Mouse (Mus musculus) kidney, postnatal 36 days (tissue): ENCODE data around the gene Cabp7.
A peak's percentile ranks its signal among the peaks of the same experiment; 100 is the strongest.
"Not testable (repeated sequence)": the region's sequence is repeated elsewhere in the genome, so short reads cannot be mapped to it uniquely, and the experiment has no call there.

ENCODE experiments used
- DNase-seq, 2 experiments: peaks; one replicate each; pipeline ENCODE4 v3.0.0; 2021 to 2022; ENCODE audit warnings: mixed read lengths in 2 of 2

Gene Cabp7

DNA sequence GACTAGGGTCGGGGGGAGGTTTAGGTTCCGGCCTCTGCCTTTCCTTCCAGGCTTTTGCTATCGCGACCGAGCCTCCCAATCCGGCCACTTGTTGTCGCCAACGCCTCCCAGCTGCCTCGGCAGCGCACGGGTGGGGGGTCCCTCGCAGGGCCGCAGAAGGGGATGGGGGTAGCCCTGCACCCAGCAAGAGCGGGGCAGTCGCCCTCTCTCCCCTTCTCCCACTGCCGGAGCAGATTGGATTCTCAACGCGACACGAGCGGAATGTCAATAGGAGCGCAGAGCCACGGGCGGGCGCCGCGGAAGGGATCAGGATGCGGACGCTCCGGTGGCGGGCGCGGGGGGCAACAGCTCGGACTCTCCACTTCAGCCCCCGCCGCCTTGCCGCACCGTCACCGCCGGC is 609 bp downstream of the Cabp7 start:
- DNase-seq = no peak

DNA sequence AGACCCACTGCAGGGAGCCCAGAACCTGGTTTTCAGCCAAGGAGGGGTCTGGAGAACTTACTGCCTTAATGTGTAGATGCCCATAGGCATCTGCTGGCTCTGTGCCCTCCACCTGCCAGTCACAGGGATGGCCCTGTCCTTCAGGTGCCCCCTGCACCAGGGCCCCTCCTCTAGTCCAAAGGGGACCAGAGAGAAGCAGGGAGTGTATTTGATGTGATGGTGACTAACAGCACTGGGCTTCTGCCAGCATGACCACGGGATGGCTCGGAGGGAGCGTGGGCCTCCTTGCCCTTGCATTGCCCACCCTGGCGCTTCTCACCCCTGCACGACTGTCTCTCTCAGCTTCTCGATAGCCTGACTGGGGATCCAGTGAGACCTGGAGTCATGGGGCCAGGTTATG is 1.9 kb downstream of the Cabp7 start:
- no peak for DNase-seq

DNA sequence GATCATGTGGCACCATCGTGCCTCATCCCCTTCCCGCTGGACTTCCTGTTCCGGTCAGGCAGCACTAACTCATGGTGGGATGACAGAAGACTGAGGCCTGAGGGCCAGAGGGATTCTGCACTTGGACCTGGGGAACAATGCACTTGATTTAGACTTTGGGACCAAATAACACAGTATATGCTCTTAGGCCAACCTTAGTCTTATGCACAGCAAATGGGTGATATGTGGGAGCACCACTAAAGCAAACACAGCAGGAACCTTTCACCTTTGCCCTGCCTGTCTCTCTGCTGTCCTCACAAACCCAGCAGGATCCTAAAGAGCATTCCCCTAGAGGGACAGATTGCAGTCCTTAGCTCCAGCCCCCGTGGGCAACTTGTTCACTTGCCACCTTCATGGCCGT is 5.8 kb downstream of the Cabp7 start:
- DNase-seq = no peak

DNA sequence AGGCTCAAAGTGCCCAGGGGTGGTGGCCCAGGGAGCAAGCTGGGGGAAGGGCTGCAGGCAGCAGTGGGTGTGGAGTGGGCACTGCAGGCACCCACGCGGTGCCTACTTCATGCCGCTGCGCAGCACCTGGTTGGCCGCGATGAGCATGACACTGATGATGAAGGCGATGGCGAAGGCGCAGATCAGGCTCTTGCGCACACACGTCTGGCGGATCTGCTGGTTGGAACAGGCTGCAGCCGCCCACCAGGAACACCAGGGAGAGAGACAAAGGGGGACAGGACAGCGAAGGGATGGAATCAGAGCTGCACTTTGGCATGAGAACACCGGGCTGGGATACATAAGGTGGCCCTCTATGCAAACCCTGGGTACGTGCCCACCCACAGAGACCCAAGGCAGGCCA is 7.9 kb downstream of the Cabp7 start:
- DNase-seq = no peak

DNA sequence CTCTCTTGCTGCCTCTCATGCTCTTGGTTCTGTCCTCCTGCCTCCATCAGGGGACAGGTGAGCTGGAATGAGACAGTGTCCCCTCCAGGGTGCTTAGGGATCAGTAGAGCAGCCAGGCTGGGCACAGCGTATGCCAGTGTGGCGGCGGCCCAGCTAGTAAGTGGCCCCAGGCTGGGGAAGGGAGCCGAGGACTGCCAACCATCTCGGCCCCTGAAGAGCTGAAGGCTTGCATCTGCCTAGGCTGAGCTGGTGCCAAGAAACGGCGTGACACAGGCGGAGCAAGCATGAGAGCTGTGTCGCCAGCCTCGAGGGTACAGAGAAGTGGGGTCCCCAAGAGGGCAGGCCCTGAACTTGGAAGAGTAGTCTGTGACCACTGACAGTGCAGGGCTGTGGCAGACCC is 8.9 kb downstream of the Cabp7 start:
- no peak for DNase-seq

DNA sequence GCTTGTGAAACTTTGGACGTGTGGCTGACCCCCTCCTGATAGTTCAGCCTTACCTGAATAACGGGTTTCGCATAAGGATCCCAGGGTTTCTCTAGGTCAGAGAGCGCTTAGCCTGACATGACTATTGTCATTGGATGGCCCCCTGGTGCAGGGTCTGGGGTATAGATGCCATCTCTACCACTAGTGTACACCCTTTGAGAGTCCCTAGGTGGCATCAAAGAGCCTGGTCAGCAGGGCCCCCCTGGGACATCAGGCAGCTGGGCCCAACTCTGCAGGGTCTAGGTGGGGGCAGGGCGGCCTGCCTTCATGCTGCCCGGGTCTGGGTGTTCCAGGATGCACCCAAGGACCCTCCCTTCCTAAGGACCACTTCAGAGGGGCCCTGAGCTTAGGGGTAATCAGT is 10.2 kb downstream of the Cabp7 start:
- DNase-seq = no peak

DNA sequence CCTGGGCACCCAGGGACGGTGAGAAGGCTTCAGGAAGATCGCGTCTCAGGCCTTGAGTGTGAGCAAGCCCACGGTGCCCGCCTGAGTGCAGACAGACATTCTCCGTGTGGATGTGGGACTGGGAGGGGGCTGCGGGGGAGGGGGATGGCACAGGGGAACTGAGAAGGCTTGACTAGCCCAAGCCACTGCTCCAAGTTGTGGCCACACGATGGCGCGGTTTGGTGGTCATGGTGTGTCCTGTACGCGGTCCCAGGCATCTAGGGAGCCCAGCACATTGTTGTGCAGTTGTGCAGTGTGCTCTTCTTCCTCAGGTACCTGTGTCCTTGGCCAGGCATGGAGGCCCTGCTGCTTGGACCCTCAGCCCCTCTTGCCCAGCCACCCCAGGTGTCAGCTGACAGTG is 12.4 kb downstream of the Cabp7 start:
- peak in 1 of 2 experiments; percentile 26 for DNase-seq

DNA sequence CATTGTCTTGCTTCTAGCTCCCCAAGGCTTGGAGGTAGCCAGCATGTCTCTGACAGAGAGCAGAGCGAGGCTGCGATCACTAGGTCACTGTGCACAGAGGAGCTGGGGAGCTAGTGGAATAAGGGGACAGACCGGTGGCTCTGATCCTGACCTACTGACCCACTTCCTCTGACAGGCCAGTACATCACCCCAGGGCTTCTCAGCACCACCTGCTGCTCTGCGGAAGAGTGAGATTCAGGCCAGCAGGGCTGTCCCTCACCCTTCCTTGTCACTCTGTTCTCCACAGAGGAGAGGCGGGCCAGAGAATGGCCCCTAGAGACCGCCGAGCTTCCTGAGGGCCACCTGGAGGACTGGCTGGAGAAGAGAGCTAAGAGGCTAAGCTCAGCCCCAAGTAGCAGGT is 14.8 kb downstream of the Cabp7 start:
- DNase-seq = no peak

DNA sequence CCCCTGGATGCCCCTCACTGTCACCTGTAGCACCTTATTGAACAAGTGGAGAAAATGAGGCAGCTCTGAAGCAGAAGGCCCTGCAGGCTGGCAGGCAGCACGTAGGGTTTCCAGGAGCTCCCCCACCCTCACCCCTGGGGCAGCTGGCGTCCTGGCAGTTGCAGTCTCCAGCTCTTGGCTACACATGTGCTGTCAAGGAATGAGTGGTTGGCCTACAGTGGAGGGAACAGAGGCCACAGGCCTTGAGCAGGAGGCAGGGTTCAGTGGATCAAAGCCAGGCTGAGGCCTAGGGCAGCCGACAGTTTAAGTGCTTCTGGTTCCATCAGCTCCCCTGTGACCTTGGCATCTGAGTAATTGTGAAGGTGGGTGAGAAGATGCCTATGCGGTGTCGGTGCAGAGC is 15.7 kb downstream of the Cabp7 start:
- DNase-seq = no peak

DNA sequence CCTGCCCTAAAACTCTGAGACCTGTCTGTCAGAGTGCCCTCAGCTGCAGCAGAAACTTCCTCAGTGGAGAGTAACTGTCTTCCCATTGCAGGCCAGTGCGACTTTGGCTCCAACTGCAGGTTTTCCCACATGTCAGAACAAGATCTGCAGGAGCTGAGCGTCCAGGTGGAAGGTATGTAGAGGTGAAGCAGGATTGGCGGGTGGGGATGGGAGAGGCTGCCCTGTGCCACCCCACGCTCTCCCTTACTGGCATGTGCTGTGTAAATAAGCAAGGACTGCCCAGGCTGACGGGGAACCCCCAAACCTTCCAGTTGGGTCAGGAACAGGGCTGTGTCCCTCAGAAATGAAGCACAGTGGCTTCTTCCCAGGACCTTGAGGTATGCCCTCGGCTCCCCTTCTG is 16.5 kb downstream of the Cabp7 start:
- DNase-seq = no peak

DNA sequence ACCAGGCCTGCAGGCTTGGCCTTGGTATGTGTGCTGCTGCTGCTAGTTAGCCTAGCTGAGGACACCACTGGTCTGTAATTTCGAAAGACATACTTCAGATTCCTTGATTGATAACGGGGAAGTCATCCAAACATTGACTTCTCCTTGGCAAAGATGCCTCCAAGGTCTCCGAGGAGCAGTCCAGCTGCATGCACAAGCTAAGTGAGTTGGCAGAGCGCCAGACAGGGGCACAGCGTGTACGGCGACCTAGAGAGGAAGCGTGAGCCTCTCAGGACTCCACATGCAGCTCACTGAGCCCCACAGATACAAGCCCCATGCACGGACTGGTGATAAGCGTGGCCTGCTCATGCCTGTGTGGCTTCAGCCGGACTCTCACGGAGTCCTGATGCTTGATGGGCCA is 17.0 kb downstream of the Cabp7 start:
- DNase-seq = peak in 1 of 2 experiments; percentile 45

DNA sequence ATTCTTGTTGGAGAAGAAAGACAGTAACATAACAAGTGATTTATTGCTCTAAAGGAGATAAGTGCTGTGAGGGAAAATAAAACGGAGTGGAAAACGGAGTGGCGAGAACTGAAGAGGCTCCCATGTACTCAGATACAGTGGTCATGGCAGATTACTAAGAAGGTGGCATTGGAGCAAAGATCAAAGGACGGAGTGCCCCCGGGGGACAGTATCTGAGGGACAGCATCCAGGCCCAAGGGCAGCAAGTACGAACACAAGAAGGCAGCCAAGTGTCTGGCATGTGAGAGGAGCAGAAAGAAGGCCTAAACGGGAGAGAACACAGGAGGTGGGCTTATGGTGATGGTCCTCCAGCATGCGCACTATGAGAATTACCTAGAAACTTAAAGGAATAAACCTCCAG is 24.9 kb downstream of the Cabp7 start:
- DNase-seq = no peak

DNA sequence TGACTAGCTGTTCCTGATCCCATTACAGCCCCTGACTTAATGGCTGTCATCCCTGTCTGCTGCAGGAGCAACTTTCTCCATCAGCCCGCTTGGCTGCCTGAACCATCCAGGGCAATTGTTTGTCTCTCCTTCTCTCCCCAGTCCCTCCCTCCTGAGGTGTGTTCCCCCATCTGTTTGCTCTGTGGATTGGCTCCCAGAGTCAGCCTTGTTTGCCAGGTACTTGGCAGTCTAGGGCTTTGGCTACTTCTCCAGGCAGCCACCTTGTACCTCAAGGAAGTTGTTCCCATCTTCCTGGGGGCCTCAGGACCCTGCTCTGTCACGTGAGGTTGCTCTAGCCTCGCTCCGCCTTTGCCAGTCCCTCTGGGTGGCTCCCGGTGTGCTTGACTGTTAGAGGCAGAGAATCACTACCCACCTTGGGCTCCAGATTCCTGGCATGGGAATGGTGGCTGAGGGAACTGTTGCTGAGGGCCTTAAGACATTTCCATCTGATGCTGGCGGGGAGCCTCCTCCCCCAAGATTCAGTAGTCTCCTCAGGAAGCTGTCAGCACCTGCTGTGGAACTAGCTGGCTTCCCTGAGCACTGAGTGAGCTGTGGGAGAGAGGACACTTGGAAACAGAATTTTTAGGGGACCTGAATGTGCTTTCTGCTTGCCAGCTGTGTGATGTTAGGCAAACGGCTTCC is 25.5 kb downstream of the Cabp7 start:
- no peak for DNase-seq

DNA sequence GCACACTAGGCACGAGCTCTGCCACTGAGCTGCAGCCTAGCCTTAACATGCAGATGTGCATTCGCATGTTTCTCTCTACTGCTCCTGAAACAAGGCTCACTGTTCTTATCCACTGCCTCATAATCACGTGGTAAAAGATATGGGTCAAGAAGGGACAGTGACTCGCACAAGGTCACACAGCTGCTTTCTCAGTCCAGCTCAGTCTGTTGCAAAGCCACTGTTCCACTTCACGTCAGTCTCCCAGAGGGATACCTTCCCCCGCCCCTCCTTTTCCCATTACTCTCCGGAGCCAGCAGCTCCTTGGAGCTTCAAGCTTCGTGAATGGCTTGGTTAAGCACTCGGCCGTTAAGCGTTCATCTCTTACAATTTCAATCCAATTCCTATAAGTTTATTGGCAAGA is 26.2 kb downstream of the Cabp7 start:
- DNase-seq = no peak

DNA sequence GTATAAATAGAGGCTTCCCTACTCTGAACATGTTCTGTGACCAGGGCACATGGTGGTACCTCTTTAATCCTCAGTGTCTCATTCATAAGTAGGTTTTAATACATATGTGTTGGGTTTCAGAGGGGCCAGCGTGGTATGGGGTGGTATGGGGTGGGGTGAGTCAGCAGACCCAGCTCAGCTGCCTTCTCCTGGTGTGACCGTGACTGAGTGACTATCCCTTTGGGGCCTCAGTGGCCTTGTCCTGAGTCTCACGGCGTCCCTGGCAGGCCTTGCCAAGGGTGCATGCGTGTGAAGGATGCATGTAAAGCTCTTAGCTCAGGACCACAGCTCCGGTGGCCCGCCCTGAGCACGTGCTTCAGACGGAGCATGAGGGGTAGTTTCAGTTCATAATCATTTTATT is 26.6 kb downstream of the Cabp7 start:
- DNase-seq = no peak

DNA sequence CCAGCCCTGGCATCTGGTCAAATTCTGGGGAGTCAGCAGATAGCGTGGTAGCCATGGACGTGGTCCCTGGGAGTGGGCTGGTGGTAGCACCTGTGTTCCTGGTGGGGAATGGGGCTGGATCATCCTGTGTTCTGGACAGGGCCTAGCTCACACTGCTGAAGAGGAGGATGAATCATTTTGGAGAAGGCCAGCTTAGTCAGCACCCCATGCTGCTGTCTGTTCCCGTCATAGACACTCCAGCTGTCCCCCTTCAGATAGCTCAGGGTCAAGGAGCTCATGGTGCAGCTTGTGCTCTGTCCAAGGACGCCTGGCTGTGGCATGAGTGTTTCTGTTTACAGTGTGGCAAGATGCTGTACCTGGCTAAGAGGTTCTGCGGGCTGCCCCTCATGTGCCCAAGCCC is 28.0 kb downstream of the Cabp7 start:
- DNase-seq = no peak

DNA sequence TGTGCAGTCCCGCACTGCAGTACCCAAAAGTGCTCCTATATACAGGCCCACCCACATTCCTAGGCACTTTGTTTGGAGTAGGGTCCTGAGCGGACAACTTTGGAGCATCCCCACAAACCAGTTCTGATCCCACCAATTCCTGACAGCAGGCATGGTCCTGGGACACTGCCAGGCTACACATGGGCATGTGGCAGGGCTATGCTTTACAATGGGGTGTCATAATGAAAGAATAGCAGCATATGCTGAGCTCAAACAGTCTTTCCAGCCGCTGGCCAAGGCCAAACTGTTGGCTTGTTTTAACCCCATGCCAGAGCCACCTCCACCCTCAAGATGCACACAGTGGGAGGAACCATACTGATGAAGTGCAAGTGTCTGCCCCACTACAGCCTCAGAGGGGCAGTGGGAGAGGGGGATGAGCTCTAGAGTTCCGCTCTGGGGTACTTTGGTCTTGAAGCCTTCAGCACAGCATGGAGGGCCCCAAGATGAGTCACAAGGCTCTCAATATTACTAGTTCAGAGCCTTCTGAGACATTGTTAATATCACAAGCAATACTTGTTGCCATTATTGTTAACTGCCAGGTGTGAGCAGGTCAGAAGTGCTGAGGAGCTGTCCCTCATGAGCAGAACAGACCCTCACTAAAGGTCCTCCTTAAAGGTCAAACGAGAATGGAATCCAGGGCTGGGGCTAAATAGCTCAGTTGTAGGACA is 29.9 kb downstream of the Cabp7 start:
- DNase-seq = no peak

DNA sequence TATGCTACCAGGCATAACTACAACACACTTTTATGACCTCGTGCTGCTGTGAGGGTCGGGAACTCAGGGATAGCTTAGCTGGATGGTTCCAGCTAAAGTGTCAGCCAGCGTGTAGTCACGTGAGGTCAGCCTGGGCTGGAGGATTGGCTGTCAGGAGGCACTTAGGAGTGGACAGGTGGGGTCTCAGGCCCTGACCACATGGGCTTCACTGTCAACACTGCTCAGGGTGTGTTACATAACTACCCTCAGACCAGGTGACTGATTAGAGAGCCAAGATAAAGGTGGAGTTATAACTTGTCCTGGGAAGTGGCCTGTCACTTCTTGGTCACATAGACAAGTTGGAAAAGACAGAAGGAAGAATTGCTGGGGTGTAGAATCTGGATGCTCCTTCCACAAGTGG is 31.0 kb downstream of the Cabp7 start:
- no peak for DNase-seq

DNA sequence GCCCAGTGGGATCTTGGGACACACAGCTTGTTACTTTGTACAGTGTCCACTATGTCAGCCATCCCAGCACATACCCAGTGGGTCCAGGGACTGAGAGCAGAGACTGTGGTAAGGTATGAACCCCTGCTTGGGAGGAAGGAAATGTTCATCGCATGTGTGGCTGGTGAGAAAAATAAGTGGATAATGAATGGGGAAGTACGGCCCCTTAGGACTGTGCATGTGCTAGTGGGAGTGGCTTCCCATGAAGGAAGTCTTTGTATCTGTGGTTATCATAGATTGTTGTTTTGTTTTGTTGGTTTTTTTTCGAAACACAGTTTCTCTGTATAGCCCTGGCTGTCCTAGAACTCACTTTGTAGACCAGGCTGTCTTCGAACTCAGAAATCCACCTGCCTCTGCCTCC is 31.9 kb downstream of the Cabp7 start:
- DNase-seq = no peak

DNA sequence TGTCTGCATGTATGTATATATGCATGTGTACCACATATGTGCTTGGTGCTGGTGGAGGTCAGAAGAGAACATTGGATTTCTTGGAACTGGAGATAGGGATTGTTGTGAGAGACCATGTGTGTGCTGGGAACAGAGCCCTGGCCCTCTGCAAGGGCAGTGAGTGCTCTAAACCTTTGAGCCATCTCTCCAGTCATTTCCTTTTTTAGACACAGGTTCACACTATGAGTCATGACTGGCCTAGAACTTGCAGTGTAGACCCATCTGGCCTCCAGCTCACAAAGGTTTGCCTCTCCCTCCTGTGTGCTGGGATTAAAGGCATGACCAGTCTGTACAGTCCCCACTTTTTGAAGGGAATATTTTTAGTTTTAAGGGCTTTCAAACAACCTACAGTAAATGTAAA is 33.8 kb downstream of the Cabp7 start:
- no peak for DNase-seq

DNA sequence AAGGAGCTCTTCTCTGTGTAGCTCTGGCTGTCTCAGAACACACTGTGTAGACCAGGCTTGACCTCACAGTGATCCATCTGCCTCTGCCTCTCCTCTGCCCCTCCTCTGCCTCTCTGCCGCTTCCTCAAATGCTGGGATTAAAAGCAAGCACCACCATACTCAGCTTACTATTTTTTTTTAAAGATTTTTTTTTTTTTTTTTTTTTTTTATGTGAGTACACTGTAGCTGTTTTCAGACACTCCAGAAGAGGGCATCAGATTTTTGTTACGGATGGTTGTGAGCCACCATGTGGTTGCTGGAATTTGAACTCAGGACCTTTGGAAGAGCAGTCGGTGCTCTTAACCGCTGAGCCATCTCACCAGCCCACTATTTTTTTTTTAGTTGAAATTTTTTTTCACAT is 36.4 kb downstream of the Cabp7 start:
- not testable (repeated sequence) for DNase-seq

DNA sequence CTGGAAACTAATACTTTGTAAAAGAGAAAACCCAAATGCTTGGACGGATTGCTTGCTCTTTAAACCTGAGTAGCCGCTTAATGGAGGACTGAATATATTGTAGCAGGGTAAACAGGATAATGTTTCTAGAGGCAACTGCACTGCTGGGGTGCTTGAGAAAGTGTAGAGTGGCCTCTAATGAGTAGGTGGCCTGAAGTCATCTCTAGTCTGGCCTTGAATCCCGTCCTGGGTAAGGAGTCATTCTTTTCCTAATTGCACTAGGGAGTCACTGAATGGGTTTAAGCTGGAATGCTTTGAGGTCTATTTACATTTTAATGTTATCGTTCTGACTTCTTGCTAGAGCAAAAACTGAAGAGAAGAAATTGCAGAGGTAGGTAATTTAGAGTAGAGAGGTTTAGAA is 41.4 kb downstream of the Cabp7 start:
- no peak for DNase-seq

DNA sequence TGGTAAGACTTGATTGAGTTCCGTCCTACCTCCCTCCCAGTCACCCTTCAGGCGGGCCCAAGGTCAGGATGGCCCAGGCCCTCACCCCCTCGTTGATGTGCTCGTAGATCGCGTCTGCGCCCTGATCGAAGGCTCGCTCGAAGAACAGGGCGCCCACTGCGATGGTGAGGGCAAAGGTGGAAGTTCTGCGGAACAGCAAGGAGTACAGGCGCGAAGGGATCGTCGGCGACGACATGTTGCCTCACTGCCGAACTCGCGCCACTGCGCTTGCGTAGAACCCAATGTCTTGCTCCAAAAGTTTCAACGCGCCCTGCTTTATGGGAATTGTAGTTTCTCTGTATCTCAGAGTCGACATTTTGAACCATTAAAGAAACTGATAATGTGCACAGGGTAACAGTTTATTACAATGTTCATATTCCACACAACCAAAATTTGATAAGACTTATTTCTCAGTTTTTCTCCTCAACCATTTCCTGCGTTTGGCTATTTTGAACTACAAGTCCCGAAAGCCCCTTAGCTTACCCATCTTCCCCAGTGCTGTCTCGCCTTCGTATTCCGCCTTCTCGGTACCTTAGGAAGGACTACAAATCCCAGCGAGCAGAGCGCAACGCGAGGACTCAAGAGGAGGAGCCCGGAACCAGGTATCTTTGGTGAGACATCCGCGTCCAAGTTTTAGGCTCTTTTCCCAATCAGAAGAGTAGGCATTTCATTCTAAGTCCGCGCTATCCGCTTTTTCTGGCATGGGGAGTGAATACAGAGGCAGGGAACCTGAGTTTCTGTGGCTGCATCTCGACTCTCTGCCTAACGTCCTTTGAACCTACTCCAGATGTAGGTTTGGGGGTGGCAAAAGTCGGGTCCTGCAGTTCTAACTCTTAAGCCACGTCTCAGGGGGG is 42.3 kb downstream of the Cabp7 start, which contains the start of the genes Uqcr10 and Zmat5:
TSS of gene Uqcr10 (minus strand) at position 271 of the 893 bp plus-strand sequence.
TSS of gene Zmat5 (plus strand) at position 607 of the 893 bp plus-strand sequence.
- peak; percentile 95 to 97 for DNase-seq

DNA sequence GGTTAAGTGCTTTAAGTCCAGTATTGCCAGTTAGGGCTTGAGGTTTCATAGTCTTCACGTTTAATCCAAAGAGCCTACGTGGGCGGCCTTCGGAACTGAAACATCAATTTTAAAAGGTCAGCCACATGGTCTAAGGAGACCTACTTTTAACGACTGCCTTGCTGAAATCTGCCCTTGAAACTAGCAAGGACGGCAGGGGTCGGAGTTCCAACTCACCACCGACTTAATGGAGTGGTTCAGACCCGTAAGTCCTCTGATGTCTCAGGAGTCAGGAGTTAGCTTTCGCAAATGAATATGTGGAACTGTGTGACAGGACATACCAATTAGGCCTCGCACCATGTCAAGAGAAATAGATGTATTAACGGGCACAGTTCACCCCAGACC is 42.9 kb downstream of the Cabp7 start:
- DNase-seq = no peak
